Mouse (Mus musculus) layer of hippocampus, adult 11-12 months (tissue): ENCODE results near the gene Mepce.

Source experiments
- DNase-seq: peaks from one replicate; pipeline ENCODE4 v3.0.0; 2022; ENCODE audit warnings: low spot score

Mepce gene

DNA sequence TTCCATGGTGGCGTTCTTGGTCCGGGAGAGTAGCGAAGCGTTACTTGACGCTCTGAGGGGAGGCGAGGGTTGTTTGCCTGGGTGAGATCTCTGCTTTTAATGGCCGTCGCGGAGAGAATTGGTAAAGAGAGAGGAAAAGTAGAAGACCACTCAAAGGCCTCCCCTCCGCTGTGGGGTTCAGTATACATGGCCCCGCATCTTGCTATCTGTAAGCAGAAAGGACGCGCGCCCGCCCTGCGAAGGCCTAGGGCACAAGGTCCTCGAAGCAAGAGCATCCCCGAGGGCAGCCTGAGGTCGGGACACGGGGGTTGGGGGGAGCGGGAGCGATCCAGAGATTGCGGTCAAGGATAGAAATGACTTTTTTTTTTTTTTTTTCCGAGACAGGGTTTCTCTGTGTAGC lies 716 bp upstream of the Mepce start:
- DNase-seq, result peak; percentile 60

DNA sequence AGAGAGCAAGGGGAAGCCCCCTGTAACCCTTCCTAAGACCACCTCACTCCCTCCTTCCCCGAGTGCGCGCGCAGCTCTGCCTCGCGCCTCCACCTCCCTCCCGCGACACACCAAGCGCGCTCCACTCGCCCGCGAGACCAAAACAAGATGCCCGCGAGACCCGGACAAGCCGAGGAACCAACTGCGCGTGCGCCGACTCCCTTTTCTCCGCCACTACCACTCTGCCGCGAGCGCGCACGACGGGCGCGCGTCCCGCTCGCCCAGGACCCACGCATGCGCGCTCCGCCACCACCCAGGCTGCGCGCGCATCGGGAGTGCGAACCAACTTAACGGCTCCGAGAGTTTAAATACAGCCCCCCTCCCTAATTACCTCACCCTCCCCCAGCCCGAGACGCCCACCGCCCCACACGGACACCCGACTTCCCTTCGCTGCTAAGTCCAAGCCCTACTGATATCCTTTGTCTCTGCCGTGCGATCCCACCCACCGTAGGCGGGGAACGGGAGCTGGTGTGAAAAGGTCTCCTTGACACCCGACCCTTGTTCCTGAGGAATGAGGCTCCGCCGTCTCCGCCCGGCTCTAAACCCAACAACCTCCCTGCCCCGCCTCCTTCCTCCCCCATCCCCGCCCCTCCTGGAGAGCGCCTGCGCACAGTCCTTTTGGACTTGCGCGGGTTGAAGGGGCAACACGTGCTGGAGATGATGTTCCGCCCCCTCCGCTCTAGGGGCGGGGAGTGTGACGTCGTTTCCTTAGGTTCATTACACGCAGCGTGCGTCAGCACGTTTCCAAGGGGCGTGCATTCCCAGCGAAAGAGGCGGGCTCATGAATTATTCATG lies 1.1 kb downstream of the Mepce start:
- DNase-seq, result peak; percentile 100

DNA sequence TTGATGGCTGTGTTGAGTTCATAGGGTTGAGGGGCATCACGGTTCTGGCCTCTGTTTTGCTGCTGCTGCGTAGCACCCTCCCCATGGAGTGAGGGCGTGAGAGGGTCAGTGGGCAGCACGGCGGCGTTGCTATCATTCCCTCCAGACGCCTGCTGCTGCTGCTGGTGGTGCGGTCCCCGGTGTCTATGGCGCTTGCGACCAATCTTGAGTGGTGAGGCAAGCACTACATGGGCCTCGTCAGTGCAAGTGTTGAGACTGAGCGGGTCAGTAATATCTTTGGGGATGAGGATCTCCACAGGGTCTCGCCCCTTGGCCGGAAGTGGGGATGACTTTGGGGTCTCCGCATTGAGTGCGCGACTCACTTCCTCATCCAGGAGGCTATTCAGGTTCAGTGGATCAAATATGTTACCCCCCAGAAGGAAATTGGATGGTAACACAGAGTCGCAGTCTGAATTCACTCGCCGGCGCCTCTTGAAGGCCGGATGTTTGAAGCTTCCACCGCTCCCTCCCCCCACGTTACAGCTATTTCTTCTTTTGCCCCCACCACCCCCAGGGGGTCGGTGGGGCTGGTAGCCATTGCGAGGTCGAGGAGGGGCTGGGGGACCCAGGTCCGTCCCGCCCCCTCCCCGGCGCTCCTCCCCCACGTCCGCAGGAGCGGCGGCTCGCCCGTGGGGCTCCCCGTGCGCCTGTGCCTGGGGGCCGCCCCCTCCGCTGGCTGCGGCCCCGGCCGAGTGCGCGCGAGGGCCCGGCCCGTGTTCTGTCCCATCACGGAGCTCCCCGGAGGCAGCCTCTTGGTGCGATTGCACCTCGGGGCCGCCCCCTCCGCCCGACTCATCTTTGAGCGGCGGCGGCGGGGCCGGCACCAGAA lies 2.1 kb downstream of the Mepce start:
- peak; percentile 49 for DNase-seq

DNA sequence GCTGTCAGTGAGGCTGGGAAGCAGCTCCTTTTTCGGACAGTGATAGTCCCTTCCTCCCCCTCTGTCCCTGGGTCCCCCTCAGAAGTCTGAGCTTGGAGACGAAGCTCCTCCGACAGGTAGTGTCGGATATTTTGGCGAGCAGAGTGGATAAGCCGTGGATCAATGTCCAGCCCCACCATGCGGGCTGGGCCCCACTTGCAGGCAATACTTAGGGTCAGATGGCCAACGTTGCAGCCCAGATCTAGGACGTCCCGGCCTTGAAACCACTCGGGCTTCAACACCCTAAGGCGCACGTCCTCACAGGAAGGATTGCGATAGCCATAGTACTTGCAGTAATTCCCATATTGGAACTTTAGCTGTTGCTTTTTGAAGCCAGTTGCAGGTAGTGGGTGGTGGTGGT lies 2.9 kb downstream of the Mepce start:
- DNase-seq, result no peak

DNA sequence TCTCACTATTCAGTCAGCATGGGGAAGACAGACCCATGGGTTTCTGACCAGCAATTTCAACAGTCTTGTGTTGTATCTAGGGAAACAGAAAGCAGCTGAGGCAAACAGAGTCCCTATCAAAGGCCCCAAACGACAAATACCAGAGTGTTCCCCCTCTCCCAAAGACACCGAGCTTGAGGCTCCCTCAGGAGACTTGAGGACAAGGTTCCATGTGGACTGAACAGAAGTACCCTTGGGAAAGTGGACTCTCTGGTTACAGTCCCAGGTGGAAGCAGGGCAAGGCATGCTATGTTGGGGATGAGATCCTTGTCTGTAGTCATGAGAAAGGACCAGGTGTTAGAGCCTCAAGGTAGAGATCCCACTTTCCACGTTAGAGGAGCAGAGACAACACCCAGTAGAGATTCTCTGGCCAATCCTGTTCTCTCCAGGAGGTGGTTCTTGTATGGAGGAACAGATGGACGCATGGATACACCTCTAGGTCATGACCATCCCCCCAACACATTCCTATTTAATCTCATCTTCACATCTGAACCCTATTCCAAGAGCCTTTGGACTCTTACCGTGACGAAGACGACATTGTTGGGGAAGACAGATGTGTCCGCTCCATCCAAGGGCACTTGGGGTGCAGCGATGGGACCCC lies 3.4 kb downstream of the Mepce start:
- DNase-seq, result no peak

DNA sequence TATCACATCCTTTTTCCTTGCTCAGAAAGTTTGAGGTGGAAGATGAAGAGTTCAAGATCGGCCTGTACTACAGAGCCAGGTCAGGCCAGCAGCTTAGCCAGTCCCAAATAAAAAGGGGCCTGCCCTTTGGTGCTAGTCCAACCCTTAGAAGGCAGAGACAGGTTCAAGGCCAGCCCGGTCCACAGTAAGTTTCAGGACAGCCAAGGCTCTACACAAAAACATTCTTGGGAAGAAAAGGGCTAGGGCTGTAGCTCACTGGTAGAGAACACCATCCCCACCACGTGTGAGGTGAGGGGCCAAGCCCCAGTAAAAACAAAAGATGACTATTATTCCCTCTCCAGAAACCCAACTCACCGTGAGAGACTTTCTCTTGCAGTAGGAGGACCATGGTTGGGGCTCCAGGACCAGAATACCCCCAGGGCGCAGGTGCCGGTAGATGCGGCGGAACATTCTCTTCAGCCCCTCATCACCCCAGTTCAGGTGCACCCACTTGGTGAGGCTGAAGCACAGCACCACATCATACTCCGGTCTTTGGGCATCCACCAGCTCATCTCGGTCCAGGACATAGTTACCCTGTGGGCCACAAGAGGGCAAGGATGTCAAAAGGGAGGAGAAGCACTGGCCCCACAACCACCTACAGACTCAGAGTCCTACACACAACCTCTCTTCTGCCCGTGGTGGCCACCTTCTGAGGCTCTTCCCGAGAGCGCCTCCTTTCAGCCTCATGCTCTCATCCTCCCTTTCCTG lies 4.5 kb downstream of the Mepce start:
- DNase-seq, result no peak

DNA sequence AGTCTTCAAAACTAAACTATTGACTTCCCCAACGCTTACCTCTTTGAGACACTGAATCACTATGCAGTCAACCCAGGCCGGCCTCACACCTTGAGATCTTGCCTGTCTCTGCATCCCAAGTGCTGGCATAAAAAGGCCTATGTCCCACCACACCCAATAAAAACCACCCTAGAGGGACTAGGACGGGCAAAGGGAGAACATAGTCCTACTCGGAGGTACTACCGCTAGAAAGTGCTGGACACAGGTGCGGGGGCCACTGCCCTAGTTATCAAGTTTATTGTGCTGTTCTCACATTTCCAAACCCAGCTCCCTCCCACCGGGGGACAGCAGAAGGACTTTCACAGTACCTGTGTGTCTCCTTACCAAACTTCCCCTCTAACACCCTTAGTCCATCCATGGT lies 5.8 kb downstream of the Mepce start:
- no peak for DNase-seq

DNA sequence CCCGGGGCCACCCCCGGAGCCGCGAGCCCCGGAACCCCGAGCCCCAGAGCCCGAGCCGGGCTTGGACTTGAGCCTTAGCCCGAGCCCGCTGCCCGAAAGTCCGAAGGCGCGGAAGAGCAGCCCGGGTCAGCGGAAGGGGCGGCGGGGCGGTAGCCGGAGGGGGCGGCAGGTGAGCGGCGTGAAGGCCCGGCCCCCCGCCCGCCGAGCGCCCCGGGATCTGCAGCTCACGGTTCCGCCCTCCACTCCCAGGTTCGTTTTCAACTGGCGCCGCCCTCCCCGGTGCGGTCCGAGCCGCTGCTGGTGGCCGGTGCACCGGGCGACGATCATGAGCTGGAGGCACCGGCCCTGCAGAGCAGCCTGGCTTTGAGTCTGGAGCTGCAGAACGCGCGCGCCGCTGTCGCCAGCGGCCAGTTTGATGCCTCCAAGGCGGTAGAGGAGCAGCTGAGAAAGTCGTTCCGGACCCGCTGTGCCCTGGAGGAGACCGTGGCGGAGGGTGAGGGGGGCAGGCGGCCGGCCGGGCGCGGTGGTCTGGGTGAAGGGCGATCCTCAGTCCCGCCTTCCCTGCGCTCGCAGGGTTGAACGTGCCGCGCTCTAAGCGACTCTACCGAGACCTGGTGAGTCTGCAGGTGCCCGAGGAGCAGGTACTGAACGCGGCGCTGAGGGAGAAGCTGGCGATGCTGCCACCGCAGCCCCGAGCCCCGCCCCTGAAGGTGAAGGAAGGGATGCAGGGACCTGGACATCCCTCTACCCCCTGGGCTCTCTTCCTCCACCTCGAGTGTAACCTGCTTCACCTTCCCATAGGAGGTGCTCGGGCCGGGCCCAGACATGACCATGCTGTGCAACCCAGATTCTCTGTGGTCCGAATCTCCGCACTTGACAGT lies 8.2 kb downstream of the Mepce start:
- no peak for DNase-seq

DNA sequence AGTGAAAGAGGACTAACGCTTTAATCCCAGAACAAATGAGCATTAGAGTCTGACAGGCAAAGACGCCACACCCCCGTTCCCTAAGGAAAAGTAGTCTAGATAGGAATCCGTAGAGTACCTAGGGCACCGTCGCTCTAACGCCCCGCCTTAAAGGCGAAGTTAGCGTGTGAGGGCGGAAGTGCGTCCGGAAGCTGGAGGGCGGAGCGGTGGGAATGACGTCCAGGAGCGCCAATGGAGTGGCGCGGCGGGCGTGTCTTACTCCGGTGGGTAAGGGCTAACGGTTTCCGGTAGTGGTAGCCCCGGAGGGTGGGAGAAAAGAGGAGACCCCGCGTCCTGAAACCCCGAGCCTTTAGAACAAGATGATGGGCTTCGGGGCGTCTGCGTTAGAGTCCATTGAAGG lies 8.8 kb downstream of the Mepce start, which contains the start of gene Ppp1r35:
Gene Ppp1r35, plus strand, starts transcription at position 215 of the 400 bp plus-strand sequence.
- peak; percentile 97 for DNase-seq

DNA sequence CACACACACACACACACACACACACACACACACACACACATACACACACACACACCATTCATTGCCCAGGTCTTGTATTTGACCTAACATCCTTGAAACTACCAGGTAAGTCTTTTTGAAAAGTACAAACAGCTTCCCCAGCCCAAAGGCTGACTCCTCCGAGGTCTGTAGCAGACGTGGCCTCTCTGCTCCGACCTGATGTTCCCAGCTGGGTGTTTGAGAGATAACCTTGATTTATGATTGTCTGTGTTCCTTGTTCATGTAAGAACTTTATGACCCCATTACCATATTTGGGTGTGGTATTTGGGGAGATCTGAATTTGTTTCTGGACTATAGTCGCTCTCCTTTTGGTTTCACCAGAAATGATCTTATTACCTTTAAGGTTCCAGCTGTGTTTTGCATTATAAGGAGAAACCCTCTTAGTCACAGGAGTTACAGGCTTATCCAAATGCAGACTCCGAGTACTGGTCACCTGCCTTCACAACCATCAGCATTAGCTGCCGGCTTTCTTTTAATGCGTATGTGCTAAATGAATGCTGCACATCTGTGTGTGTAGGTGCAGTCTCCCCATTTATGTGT lies 10.1 kb downstream of the Mepce start:
- DNase-seq, result no peak

DNA sequence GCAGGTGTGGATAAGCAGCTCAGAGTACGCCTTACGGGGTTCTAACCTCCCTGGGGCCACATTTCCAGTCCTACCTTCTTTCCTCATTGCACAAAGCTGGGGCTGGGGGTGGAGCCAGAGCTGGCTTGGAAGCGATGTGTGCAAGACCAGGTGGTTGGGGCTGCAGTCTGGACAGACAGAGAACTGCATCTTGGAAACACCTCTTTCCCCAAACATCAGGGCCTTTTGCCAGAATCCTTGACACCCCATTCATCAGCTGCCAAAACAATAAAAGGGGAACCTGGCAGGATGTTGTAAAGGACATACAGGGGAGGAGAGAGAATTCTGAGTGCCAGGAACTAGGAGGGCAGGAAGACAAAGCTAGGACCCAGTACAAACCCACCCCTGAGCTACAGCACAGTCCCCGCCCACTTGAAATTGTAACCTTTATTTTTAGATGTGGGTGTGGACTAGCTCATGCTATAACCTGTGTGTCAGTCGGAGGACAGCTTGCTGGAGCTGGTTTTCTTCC lies 11.0 kb downstream of the Mepce start:
- DNase-seq, result no peak

DNA sequence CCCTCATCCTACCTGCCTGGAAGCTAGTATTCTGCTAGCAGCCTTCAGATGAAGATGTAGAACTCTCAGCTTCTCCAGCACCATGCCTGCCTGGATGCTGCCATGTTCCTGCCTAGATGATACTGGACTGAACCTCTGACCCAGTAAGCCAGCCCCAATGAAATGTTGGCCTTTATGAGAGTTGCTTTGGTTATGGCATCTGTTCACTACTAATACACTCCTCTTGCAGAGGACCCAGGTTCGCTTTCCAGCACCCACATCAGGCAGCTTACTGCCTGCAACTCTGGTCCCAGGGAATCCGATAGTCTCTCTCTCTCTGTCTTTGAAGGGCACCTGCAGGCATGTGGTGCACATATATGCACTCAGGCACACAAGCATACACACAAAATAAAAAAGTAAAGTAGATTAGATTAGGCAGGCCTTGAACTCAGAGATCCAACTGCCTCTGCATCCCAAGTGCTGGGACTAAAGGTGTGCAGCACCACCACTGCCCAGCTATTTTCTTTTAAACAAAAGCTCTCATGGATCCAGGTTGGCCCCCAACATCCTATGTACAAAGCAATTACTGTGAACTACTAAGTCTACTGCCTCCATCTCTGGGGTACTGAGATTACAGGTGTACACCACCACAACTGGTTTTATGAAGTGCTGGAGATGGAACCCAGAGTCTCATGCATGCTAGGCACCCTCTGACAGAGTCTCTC lies 11.7 kb downstream of the Mepce start:
- no peak for DNase-seq

DNA sequence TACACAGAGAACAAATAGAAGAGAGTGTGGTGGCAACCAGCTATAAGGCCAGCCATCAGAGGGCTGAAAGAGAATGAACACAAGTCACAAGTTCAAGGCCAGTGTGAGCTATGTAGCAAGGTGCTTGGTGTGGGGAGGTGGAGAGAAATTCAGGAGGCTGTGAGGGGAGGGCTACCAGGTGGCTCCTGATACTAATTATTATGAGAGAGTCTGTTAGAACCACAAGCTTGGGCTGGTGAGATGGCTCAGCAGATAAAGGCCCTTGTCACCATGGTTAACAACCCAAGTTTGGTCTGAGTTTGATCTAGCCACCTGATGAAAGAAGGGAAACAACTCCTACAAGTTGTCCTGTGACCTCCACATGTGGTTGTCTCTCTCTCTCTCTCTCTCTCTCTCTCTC lies 14.7 kb downstream of the Mepce start:
- DNase-seq, result no peak

DNA sequence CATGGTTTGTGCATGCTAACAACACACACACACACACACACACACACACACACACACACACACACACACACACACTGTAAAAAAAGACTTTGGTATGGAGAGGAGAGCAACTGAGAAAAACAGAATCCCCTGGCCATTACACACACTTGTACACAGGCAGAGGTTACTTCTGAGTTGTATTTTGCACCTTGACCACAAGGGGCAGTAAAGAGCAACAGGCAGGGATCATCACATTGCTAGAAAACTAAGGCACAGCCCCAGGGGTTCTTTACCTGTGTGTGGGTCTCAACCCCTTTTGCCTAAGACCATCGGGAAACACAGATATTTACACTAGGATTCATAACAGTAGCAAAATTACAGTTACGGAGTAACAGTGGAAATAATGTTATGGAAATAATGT lies 16.7 kb downstream of the Mepce start:
- no peak for DNase-seq

DNA sequence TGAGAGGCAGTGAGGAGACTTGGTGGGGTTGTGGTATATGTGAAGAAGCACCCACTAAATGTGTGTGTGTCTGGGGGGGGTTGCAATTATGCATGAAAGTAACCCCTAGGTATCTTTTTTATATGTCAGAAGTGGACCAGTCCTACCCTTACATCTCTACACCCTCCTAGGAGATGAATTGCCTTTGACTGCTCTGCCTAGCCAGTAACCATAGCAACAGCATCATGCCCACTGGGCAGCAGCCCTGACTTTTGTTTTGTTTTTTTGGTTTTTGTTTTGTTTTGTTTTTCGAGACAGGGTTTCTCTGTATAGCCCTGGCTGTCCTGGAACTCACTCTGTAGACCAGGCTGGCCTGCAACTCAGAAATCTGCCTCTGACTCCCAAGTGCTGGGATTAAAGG lies 19.0 kb downstream of the Mepce start:
- DNase-seq, result no peak

DNA sequence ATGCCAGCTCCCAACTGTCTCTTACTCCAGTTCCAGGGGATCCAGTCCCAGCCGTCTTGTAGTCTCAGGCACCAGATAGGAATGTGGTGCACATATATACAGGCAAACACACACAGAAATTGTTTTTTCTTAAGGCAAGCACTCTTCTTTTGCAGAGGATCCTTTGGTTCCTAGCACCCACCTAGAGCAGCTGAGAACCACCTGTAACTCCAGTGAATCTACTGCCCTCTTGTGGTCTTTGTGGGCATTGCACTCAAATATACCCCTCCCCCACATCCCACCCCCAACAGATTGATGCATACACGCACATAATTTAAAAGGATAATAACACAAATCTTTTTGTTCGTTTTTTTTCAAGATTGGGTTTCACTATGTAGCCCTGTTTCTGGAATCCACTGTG lies 21.2 kb downstream of the Mepce start:
- DNase-seq, result no peak

DNA sequence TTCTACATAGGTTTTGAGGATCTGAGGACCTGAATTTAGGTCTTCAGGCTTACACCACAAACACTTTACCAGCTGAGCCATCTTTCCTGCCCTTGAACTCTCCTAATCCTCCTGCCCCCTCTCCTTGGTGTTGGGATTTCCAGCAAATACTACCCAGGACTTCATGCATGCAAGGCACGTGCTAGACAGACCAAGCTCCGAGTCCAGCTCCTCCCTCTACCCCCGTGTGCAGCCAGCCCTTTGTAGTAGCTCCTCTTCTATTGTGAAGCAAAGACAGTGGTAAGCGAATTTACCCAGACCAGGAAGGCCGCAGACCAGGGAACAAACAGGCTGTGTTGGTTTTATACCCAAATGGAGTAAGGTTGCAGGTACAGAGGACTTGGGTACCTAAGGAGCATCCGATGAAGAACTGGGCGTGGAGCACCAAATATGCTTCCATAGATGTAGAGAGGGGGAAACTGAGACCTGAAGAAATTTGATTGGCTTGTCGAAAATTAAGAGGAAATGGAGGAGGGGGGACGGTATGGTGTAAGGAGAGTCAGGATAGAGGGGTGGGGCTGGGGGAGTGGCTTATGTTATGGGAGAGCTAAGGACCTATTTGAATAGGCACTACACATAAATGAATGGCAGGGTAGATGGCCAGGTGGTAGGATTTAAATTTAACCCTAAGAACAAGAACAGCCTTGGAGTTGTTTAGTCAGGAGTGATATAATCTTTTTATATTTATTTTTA lies 22.7 kb downstream of the Mepce start:
- no peak for DNase-seq

DNA sequence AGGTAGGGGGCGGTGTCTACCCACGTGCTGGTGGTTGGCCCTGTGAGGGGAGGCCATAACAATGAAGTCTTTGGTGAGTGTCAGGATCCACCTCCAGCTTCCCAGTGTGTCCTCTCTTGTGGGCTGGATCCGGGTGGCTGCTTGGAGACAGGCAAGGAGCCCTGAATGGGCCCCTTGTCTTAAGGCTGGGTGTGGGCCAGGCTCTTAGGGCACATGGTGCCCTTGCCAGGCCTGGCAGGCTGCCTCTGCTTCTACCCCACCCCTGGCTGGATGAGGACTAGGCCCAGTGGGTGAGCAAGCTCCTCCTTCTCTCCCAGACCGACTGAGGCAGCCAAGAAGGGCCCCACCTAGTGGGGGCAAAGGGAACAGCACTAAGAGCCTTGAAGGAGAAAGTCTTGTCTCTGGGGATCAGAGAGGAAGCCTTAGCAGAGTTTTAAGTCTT lies 27.5 kb downstream of the Mepce start:
- DNase-seq, result peak; percentile 92
